Mouse (Mus musculus) liver, postnatal 0 days (tissue): ENCODE results near the gene Npnt.

Source experiments
- CTCF ChIP-seq: sonication (generic); IDR thresholded peaks from 2 replicates; pipeline ENCODE4 v1.5.1; 2016; ENCODE audit warnings: antibody characterized with exemption, low read depth
- EP300 ChIP-seq: IDR thresholded peaks from 2 replicates; pipeline ENCODE4 v1.6.1; 2016; ENCODE audit warnings: antibody characterized with exemption, low read depth, mild to moderate bottlenecking

DNA sequence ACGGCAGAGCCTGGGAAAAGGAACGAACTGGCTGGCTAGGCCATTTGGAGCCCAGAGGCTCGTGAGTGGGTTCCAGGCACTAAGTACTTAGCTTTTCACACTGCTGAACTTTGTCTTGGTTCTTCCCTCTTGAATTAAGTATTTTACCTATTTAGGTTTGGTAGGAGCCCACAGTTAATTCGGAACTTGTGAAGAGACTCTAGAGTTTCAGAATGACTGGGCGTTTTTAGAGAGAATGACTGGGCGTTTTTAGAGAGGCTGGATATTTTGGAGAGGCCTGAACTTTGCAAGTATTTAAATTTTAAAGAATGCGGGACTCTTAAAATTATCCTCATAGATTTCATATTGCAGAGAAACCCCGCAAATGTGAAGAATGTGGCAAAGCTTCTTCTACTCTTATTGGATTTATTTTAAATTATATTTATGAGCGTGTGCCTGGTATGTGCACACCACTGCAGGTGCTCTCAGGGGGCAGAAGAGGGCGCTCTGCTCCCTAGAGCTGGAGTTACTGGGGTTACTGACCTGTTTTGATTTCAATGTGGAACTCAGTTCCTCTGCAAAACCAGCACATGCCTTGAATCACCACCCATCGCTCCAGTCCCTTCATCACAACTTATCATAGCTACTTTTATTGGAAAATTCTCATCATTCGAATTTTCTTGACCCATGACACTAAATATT, 29.8 kb upstream of the Npnt start:
- TF ChIP-seq CTCF (0 out of 2 replicates have a peak, but pooled peaks have one; percentile 13), EP300 (no peak)
